Mouse (Mus musculus) lung, adult 2 months (tissue): ENCODE measurements around the gene Rsph4a. TPM values are rescaled to one million over a fixed set of nuclear protein-coding genes. Genes with fewer than 3 reads are reported as not detected.
A peak's percentile ranks its signal among the peaks of the same experiment; 100 is the strongest.

Experiments used
- DNase-seq: peaks from one replicate; pipeline ENCODE4 v3.0.0; 2022
- H3K4me1 ChIP-seq: fragments of 200-500 bp; 2 replicates; pipeline ENCODE4 v1.6.1; 2011; ENCODE audit warnings: low read length; ENCODE audit not compliant: control insufficient read depth, insufficient read depth
- H3K4me3 ChIP-seq: fragments of 200-500 bp; replicated peaks from 2 replicates; pipeline ENCODE3; 2011; ENCODE audit warnings: low read depth, mild to moderate bottlenecking, control low read depth, low read length; ENCODE audit errors: extremely low read depth
- CTCF ChIP-seq: fragments of 200-500 bp; IDR thresholded peaks from 2 replicates; pipeline ENCODE4 v1.5.1; 2011; ENCODE audit warnings: mild to moderate bottlenecking, low read length, control low read depth; ENCODE audit not compliant: insufficient read depth
- POLR2A ChIP-seq: fragments of 200-500 bp; IDR thresholded peaks from 2 replicates; pipeline ENCODE4 v1.6.1; 2011; ENCODE audit warnings: low read depth, mild to moderate bottlenecking, control low read depth, low read length, borderline replicate concordance; ENCODE audit errors: extremely low read depth
- WGBS: fragments of 180-500 bp; shearing (Covaris S2); methylation state at CpG from one replicate; pipeline ENCODE4 v1.1.7; 2018; 5-methylcytosine and 5-hydroxymethylcytosine counted together
- polyA plus RNA-seq: library from polyadenylated mRNA; depleted of rRNA; stranded (reverse); fragments of >200 nt; gene quantifications from 2 replicates; pipeline ENCODE4 v1.2.3, GENCODE M21; 2012; rRNA removed

The Rsph4a gene
- polyA plus RNA-seq, 1 experiment: 2.8 TPM

DNA sequence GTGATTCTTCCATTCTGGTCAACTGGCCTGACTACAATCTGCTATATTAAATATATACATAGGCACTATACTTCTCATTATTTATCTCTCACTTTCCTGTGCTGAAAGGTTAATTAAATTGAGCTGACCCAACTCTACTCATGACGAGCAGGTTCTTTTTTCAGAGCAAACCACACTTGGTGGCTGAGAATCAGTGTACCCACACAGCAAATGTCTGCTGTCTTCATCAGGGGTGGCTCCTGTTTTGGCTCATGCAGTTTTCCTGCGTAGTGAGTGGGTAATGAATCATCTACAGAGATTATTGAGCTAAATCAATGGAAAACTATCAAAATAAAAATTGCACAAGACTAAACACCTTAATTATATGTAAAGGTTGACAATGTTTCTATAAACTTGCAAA is 41.4 kb downstream of the Rsph4a start:
- WGBS: 79% methylated on average over 2 of the region's 2 CpGs
- H3K4me3 ChIP-seq: no peak overlapping the region
- TF ChIP-seq CTCF (no peak), POLR2A (no peak)
- peaks cover 4% of the 10 kb centered on the region for H3K4me1 ChIP-seq
- no peak for DNase-seq

DNA sequence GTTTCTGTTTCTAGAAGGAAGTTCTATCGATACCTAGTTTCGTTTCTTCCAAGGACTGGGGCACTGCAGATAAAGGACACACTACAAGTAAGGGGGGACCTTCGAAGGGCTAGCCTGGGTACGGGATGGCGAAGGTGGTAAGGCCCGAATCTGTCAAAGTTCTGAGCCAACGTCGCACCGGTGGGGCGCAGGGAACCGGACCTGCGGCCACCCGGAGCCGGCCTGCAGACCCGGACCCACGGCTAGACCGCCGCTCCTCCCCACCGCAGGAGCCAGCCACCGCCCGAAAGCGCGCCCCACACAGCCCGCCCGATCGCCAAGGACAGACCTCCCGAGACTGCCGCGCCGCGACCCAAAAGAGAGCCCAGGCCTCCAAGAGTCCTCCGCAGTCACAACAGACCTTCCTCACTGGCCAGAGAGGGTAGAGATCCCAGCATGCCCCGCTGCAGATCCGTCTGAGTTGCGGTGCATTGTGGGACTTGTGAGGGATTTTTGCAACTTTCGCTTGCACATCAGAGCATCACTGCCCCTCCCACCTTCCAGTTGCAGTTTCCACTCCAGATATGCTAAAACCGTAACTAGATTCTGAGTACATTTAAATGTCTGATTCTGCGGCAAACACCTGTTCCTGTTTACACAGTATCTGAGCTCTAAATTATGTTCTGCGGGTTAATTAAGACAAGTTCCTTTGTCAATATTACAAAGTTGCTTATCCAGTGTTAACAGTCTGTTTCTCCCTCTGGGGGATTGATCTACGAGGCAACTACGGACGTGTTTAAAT is 46.1 kb downstream of the Rsph4a start, which contains the start of gene Zup1:
Zup1 (minus strand) TSS at position 467 of the 781 bp plus-strand sequence.
- under 1% methylated on average over 42 of the region's 42 CpGs for WGBS
- TF ChIP-seq CTCF (no peak), POLR2A (peak; percentile 82; the same call in 1 of the 2 replicates)
- Histone ChIP-seq H3K4me3 (peak within 1 kb of the TSS; percentile 97), H3K4me1 (peaks cover 4% of the 10 kb centered on the region)
- peak; percentile 68 for DNase-seq

DNA sequence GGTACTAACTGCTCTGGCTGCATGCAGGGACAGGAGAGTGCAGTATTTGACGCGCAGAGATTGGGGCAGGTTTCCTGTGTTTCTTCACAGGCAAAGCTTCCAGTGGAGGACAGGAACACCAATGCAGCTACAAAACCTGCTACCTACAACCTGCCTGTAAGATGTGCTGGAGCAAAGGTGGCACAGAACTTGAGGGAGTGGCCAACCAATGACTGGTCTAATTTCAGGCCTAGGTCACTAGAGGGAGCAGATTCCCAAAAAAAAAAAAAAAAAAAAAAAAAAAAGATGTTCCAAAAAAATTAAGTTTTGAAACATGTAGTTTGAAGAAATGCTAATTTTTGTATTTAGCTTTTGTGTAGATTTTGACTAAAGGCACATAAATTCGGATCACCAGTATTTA is 47.6 kb downstream of the Rsph4a start:
- 79% methylated on average over 3 of the region's 3 CpGs for WGBS
- no peak overlapping the region for H3K4me3 ChIP-seq
- TF ChIP-seq POLR2A (no peak), CTCF (no peak)
- DNase-seq: no peak
- H3K4me1 ChIP-seq: peaks cover 4% of the 10 kb centered on the region

Other genes with a start within 250 kb of the Rsph4a start
- not detected in 2 replicates for gene Sult3a2, start 118.4 kb upstream of the Rsph4a start, polyA plus RNA-seq
- not detected in 2 replicates for gene Sult3a1, start 47.4 kb upstream of the Rsph4a start, polyA plus RNA-seq
- gene Zup1, start 46.2 kb downstream of the Rsph4a start, polyA plus RNA-seq: 4.1 and 7.6 TPM in 2 replicates
- gene Rwdd1, start 114.5 kb downstream of the Rsph4a start, polyA plus RNA-seq: 24.5 and 42.9 TPM in 2 replicates
- not detected in 2 replicates for gene Trappc3l, start 132.5 kb downstream of the Rsph4a start, polyA plus RNA-seq
- not detected in 2 replicates for gene Calhm4, start 139.2 kb downstream of the Rsph4a start, polyA plus RNA-seq
- 0.49 and 1.2 TPM in 2 replicates for gene Calhm5, start 191.4 kb downstream of the Rsph4a start, polyA plus RNA-seq
- gene Calhm6, start 222.9 kb downstream of the Rsph4a start, polyA plus RNA-seq: 2.3 and 2.4 TPM in 2 replicates